Mouse (Mus musculus) forebrain, embryonic 16.5 days (tissue): Measurements from ENCODE around the gene Cldn2. TPM values are rescaled to one million over a fixed set of nuclear protein-coding genes. Genes with fewer than 3 reads are reported as not detected.

Source experiments
- polyA plus RNA-seq: library from polyadenylated mRNA; unstranded; fragments of >200 nt; fragmentation: Nextera tagmentation; extraction: Ambion mirVana; gene quantifications from 2 replicates; pipeline ENCODE4 v1.2.1, GENCODE M21; 2015

Gene Cldn2
- polyA plus RNA-seq, 1 experiment from 2014 or later, result 0.89 TPM

Other genes with a start within 250 kb of the Cldn2 start
- gene Rnf128, start 237.5 kb upstream of the Cldn2 start, polyA plus RNA-seq, result 4.1 TPM in 2 replicates
- 0.76 and 1.3 TPM in 2 replicates for gene Tbc1d8b, start 115.8 kb upstream of the Cldn2 start, polyA plus RNA-seq
- gene Gm15013, start 86.3 kb upstream of the Cldn2 start, polyA plus RNA-seq, result 0.32 TPM in 1 of 2 replicates, not detected in the other
- not detected in 2 replicates for gene Ripply1, start 18.5 kb upstream of the Cldn2 start, polyA plus RNA-seq
- gene Morc4, start 70.8 kb downstream of the Cldn2 start, polyA plus RNA-seq, result 2.6 and 3.7 TPM in 2 replicates
- gene Rbm41, start 197.8 kb downstream of the Cldn2 start, polyA plus RNA-seq, result 7.0 and 8.3 TPM in 2 replicates